Comparison of ENCODE assay signal across 8 mouse cellular contexts in the genomic region with DNA sequence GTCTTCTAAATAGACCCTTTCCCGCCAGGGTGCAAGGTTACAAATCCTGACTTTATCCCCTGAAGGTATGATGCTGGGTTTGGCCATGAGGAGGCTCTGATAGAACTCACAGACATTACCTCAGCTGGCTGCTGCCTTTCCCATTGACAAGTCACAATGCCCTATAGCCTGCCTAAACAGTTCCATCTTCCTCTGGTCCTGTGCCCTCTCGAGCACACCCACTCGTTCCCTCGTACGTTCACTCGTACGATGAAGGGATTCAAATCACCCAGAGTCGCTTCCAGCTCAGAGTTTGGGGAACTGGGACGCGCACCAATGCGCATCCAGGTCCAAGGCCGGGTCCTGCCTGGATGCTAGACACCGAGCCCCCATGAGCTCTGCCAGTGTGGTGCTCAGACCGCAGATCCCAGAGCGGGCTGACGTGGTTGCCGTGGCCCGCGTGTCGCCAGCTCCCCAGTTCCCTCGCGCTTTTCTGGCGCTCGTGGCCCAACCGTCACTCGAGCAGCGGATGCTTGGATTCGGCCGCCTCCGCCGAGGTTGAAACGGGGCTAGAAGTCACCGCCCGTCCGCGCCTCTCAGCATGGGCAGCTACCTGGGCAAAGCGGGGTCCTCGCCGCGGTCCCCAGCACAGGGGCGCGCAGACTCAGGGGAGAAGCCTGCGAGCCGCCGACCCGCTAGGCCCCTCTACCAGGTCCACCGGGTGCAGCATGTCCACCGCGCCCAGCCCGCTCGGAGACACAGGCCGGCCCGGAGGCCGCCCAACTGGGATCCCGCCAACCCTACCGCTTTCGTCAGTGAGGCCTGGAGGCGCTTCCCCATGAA. TPM values are rescaled to one million over a fixed set of nuclear protein-coding genes. Genes with fewer than 3 reads are reported as not detected.
DNase-seq lines count a peak whose midpoint lies in the region; ATAC-seq lines count a peak whose summit lies in the region.

Gene Pom121l2, plus strand, starts transcription at position 214 of the 822 bp plus-strand sequence.

- H3K9ac ChIP-seq in embryonic facial prominence, embryonic 11.5 days (replicated peaks; ENCODE audit: low read length), result peak within 1 kb of the TSS; percentile 74
- peak within 1 kb of the TSS; percentile 68 for H3K9ac ChIP-seq in heart, embryonic 11.5 days (ENCODE audit: low read depth, low read length)
- H3K9ac ChIP-seq in stomach, embryonic 16.5 days (ENCODE audit: low read length), result peak within 1 kb of the TSS; percentile 75

- peaks cover 4% of the 10 kb centered on the region; the same call in 1 of the 2 replicates for H3K4me1 ChIP-seq in embryonic facial prominence, embryonic 11.5 days (ENCODE audit: control insufficient read depth, insufficient read depth, low read length)
- H3K4me1 ChIP-seq in heart, embryonic 11.5 days (ENCODE audit: control insufficient read depth, insufficient read depth, low read length), result peaks cover 3% of the 10 kb centered on the region; the same call in 1 of the 2 replicates
- H3K4me1 ChIP-seq in megakaryocyte, embryonic 14.5 days, result peaks cover 22% of the 10 kb centered on the region
- H3K4me1 ChIP-seq in stomach, embryonic 16.5 days (ENCODE audit: control insufficient read depth, insufficient read depth, low read length), result peaks cover 7% of the 10 kb centered on the region; the same call in 1 of the 2 replicates

- H3K27me3 ChIP-seq in embryonic facial prominence, embryonic 11.5 days (ENCODE audit: control insufficient read depth, insufficient read depth, low read length), result peaks cover 20% of the 10 kb centered on the region
- H3K27me3 ChIP-seq in heart, embryonic 11.5 days (ENCODE audit: control insufficient read depth, insufficient read depth, low read length), result peaks cover 58% of the 10 kb centered on the region
- peaks cover 74% of the 10 kb centered on the region for H3K27me3 ChIP-seq in megakaryocyte, embryonic 14.5 days (replicated peaks)
- peaks cover 22% of the 10 kb centered on the region for H3K27me3 ChIP-seq in stomach, embryonic 16.5 days (ENCODE audit: control insufficient read depth, insufficient read depth, low read length)

- H3K4me3 ChIP-seq in embryonic facial prominence, embryonic 11.5 days (ENCODE audit: low read depth, low read length), result peak within 1 kb of the TSS; percentile 57
- H3K4me3 ChIP-seq in heart, embryonic 11.5 days (ENCODE audit: low read depth, low read length), result peak within 1 kb of the TSS; percentile 54
- H3K4me3 ChIP-seq in megakaryocyte, embryonic 14.5 days (replicated peaks), result peak within 1 kb of the TSS; percentile 87
- peak within 1 kb of the TSS; percentile 54 for H3K4me3 ChIP-seq in stomach, embryonic 16.5 days (replicated peaks; ENCODE audit: low read length)

- H3K27ac ChIP-seq in embryonic facial prominence, embryonic 11.5 days (replicated peaks; ENCODE audit: low read depth, low read length), result no peak within 1 kb of the TSS
- H3K27ac ChIP-seq in heart, embryonic 11.5 days (ENCODE audit: low read depth, low read length), result no peak within 1 kb of the TSS
- no peak within 1 kb of the TSS for H3K27ac ChIP-seq in stomach, embryonic 16.5 days (ENCODE audit: low read length)

- H3K9me3 ChIP-seq in embryonic facial prominence, embryonic 11.5 days (replicated peaks; ENCODE audit: control insufficient read depth, low read length), result no peaks in the 10 kb centered on the region
- no peaks in the 10 kb centered on the region for H3K9me3 ChIP-seq in heart, embryonic 11.5 days (replicated peaks; ENCODE audit: control insufficient read depth, low read length)
- H3K9me3 ChIP-seq in megakaryocyte, embryonic 14.5 days, result peaks cover 5% of the 10 kb centered on the region; the same call in 1 of the 2 replicates
- no peaks in the 10 kb centered on the region for H3K9me3 ChIP-seq in stomach, embryonic 16.5 days (replicated peaks; ENCODE audit: control insufficient read depth, low read length)

- no peak for DNase-seq in frontal cortex, adult 2 months (ENCODE audit: extremely low spot score in 1 of 2, low spot score in 1 of 2)
- DNase-seq in ZHBTc4 (ENCODE audit: low read depth, low spot score), result peak; percentile 50
- DNase-seq in embryonic facial prominence, embryonic 11.5 days (ENCODE audit: low spot score), result peak; percentile 56
- peak; percentile 61 for DNase-seq in kidney, postnatal 10 days

- under 1% methylated on average over 58 of the region's 58 CpGs for WGBS in embryonic facial prominence, embryonic 11.5 days
- under 1% methylated on average over 58 of the region's 58 CpGs for WGBS in heart, embryonic 11.5 days (ENCODE audit: insufficient replicate concordance)
- WGBS in stomach, embryonic 16.5 days, result under 1% methylated on average over 58 of the region's 58 CpGs

- peak within 1 kb of the TSS; percentile 95 for H3K4me2 ChIP-seq in embryonic facial prominence, embryonic 11.5 days (ENCODE audit: low read depth, low read length)
- peak within 1 kb of the TSS; percentile 92 for H3K4me2 ChIP-seq in heart, embryonic 11.5 days
- H3K4me2 ChIP-seq in stomach, embryonic 16.5 days (ENCODE audit: low read depth, low read length), result peak within 1 kb of the TSS; percentile 97

- peak; percentile 88 for ATAC-seq in frontal cortex, adult (ENCODE audit: low TSS enrichment)
- peak; percentile 60; the same call in 1 of the 2 replicates for ATAC-seq in embryonic facial prominence, embryonic 11.5 days (replicated peaks; ENCODE audit: insufficient number of reproducible peaks, low FRiP score, low TSS enrichment, low read depth)
- peak; percentile 18; the same call in 1 of the 2 replicates for ATAC-seq in heart, embryonic 11.5 days (replicated peaks; ENCODE audit: insufficient number of reproducible peaks, low FRiP score, low TSS enrichment)
- peak; percentile 80; the same call in 1 of the 2 replicates for ATAC-seq in stomach, embryonic 16.5 days (ENCODE audit: insufficient read depth, low FRiP score)

- no peaks in the 10 kb centered on the region for H3K36me3 ChIP-seq in embryonic facial prominence, embryonic 11.5 days (replicated peaks; ENCODE audit: control insufficient read depth, insufficient read depth, low read depth, low read length)
- no peaks in the 10 kb centered on the region for H3K36me3 ChIP-seq in heart, embryonic 11.5 days (ENCODE audit: control insufficient read depth, insufficient read depth, low read length)
- no peaks in the 10 kb centered on the region for H3K36me3 ChIP-seq in megakaryocyte, embryonic 14.5 days (replicated peaks; ENCODE audit: low read length)
- H3K36me3 ChIP-seq in stomach, embryonic 16.5 days (ENCODE audit: control insufficient read depth, insufficient read depth, low read length), result no peaks in the 10 kb centered on the region

RNA-seq across cellular contexts. Expression of gene Pom121l2, which starts in this region (rescaled TPM):
- not detected in 2 replicates for polyA plus RNA-seq in frontal cortex, adult 2 months (2012; rRNA removed)
- 0.24 TPM in 1 of 2 replicates, not detected in the other for polyA plus RNA-seq in embryonic facial prominence, embryonic 11.5 days (2014; fragmentation: Nextera tagmentation; extraction: Ambion mirVana)
- polyA plus RNA-seq in heart, embryonic 11.5 days (2014; fragmentation: Nextera tagmentation; extraction: Ambion mirVana), result not detected in 2 replicates
- polyA plus RNA-seq in megakaryocyte, embryonic 14.5 days (2012; ENCODE audit: insufficient read depth, low replicate concordance), result not detected in 2 replicates
- polyA plus RNA-seq in stomach, embryonic 16.5 days (2015; fragmentation: Nextera tagmentation; extraction: Ambion mirVana), result 0.09 TPM in 1 of 2 replicates, not detected in the other

Comparison
In these comparisons a context has a peak if more than half of its experiments do, and no peak if none do; other contexts are left out.
1. Peak in DNase-seq, ATAC-seq, H3K4me3 ChIP-seq, H3K9ac ChIP-seq and H3K4me2 ChIP-seq in embryonic facial prominence, embryonic 11.5 days; RNA of the gene not detected or under 1 TPM.
2. Peak in ATAC-seq, H3K4me3 ChIP-seq, H3K9ac ChIP-seq and H3K4me2 ChIP-seq in heart, embryonic 11.5 days; RNA of the gene not detected or under 1 TPM.
3. Peak in ATAC-seq, H3K4me3 ChIP-seq, H3K9ac ChIP-seq and H3K4me2 ChIP-seq in stomach, embryonic 16.5 days; RNA of the gene not detected or under 1 TPM.
4. ATAC-seq: peak in every context shown above with its lines; median percentile 88 in frontal cortex, adult; 80 in stomach, embryonic 16.5 days; 60 in embryonic facial prominence, embryonic 11.5 days; 18 in heart, embryonic 11.5 days.
5. DNase-seq: peak in ZHBTc4 (single experiment) and kidney, postnatal 10 days (single experiment); none in frontal cortex, adult 2 months (0 of 2).
6. Peak in every context shown above with its lines, with median percentiles within 50 percentile points of each other: H3K4me2 ChIP-seq, H3K4me3 ChIP-seq and H3K9ac ChIP-seq.